In the genomic region with DNA sequence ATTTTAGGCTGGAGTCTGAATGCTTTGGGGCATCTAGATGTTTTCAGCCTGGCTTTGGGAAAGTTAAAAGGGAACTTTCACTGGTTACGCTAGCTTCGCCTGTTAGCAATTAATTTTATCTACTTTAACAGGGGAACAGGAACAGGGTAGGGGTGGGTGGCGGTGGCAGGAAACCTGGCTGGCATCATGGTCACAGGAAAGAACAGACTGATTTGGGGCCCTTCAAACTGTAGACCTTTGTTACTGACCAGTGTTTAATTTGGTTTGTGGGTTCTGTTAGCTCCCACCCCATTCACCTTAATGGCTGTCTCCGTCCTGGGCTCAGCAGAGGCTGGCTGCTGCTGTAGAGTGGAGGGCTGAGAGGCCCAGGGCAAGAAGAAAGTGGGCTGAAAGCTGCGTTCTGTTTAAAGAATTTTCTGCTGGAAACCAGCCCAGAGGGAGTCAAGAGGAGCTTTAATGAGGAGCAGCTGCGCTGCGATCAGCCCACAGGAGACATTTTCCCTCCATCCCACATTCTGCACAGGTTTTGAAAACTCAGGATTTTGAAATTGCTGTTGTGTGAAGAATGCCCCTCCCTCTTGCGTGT, we compare ENCODE assay signal across 8 mouse cellular contexts. TPM values are rescaled to one million over a fixed set of nuclear protein-coding genes. Genes with fewer than 3 reads are reported as not detected.
DNase-seq lines count a peak whose midpoint lies in the region; ATAC-seq and TF ChIP-seq lines count a peak whose summit lies in the region.

No protein-coding gene starts in this region.

- no peaks in the 10 kb centered on the region for H3K36me3 ChIP-seq in embryonic facial prominence, embryonic 14.5 days (ENCODE audit: control insufficient read depth, insufficient read depth, low read length)
- peaks cover 10% of the 10 kb centered on the region; the same call in 1 of the 2 replicates for H3K36me3 ChIP-seq in heart, embryonic 10.5 days
- no peaks in the 10 kb centered on the region for H3K36me3 ChIP-seq in neural tube, embryonic 15.5 days

- peak overlapping the region; percentile 39 for H3K4me2 ChIP-seq in embryonic facial prominence, embryonic 14.5 days (ENCODE audit: low read depth, low read length)
- 0 out of 2 replicates have a peak overlapping the region, but pooled peaks have one; percentile 19 for H3K4me2 ChIP-seq in neural tube, embryonic 15.5 days

- H3K4me1 ChIP-seq in embryonic facial prominence, embryonic 14.5 days (ENCODE audit: control insufficient read depth, insufficient read depth, low read length): peaks cover 74% of the 10 kb centered on the region
- H3K4me1 ChIP-seq in heart, embryonic 10.5 days: peaks cover 51% of the 10 kb centered on the region
- H3K4me1 ChIP-seq in lung, adult 2 months (ENCODE audit: control insufficient read depth, insufficient read depth, low read length): peaks cover 22% of the 10 kb centered on the region
- peaks cover 52% of the 10 kb centered on the region for H3K4me1 ChIP-seq in neural tube, embryonic 15.5 days

- H3K4me3 ChIP-seq in embryonic facial prominence, embryonic 14.5 days (ENCODE audit: low read depth, low read length): no peak overlapping the region
- H3K4me3 ChIP-seq in heart, embryonic 10.5 days: no peak overlapping the region
- H3K4me3 ChIP-seq in lung, adult 2 months (replicated peaks; ENCODE audit: extremely low read depth, low read depth, low read length): no peak overlapping the region
- no peak overlapping the region for H3K4me3 ChIP-seq in neural tube, embryonic 15.5 days (replicated peaks)

- H3K9ac ChIP-seq in embryonic facial prominence, embryonic 14.5 days (ENCODE audit: low read depth, low read length): peak overlapping the region; percentile 32
- no peak overlapping the region for H3K9ac ChIP-seq in neural tube, embryonic 15.5 days (replicated peaks)

- no peak for TF ChIP-seq POLR2A in lung, adult 2 months (IDR thresholded peaks at IDR 0.05; ENCODE audit: borderline replicate concordance, extremely low read depth, low read depth, low read length)

- peak; percentile 33 for DNase-seq in kidney, adult 18-20 months
- DNase-seq in kidney, adult 8-10 months: no peak
- DNase-seq in embryonic facial prominence, embryonic 14.5 days (ENCODE audit: low spot score): peak; percentile 98
- DNase-seq in heart, embryonic 10.5 days (ENCODE audit: low spot score): no peak
- peak; percentile 74 for DNase-seq in kidney, postnatal 10 days
- peak; percentile 44 for DNase-seq in lung, adult 2 months
- DNase-seq in adrenal gland, adult 18-20 months (ENCODE audit: low spot score in 2 of 2): no peak

- no peak for TF ChIP-seq CTCF in lung, adult 2 months (IDR thresholded peaks at IDR 0.05; ENCODE audit: insufficient read depth, low read length)

- peak; percentile 84 for ATAC-seq in embryonic facial prominence, embryonic 14.5 days (ENCODE audit: low read depth)
- ATAC-seq in neural tube, embryonic 15.5 days (ENCODE audit: low FRiP score): peak; percentile 22; the same call in 1 of the 2 replicates

- no peaks in the 10 kb centered on the region for H3K9me3 ChIP-seq in embryonic facial prominence, embryonic 14.5 days (ENCODE audit: control insufficient read depth, low read length)
- no peaks in the 10 kb centered on the region for H3K9me3 ChIP-seq in heart, embryonic 10.5 days
- no peaks in the 10 kb centered on the region for H3K9me3 ChIP-seq in neural tube, embryonic 15.5 days (replicated peaks)

- H3K27me3 ChIP-seq in embryonic facial prominence, embryonic 14.5 days (replicated peaks; ENCODE audit: control insufficient read depth, insufficient read depth, low read length): no peaks in the 10 kb centered on the region
- no peaks in the 10 kb centered on the region for H3K27me3 ChIP-seq in heart, embryonic 10.5 days (ENCODE audit: insufficient read depth, poor library complexity, severe bottlenecking)
- H3K27me3 ChIP-seq in neural tube, embryonic 15.5 days (replicated peaks): no peaks in the 10 kb centered on the region

- WGBS in embryonic facial prominence, embryonic 14.5 days: 10% methylated on average over 8 of the region's 8 CpGs
- WGBS in heart, embryonic 10.5 days: 33% methylated on average over 8 of the region's 8 CpGs
- 30% methylated on average over 8 of the region's 8 CpGs for WGBS in lung, adult 2 months
- WGBS in neural tube, embryonic 15.5 days: 28% methylated on average over 8 of the region's 8 CpGs

- H3K27ac ChIP-seq in embryonic facial prominence, embryonic 14.5 days (replicated peaks; ENCODE audit: low read depth, low read length): peak overlapping the region; percentile 94
- peak overlapping the region; percentile 77 for H3K27ac ChIP-seq in heart, embryonic 10.5 days
- peak overlapping the region; percentile 79 for H3K27ac ChIP-seq in neural tube, embryonic 15.5 days (replicated peaks)

RNA-seq across cellular contexts. Expression of a gene that starts 50.0 kb away (rescaled TPM):
- 35.6 and 39.3 TPM in 2 replicates for polyA plus RNA-seq in embryonic facial prominence, embryonic 14.5 days (2014; fragmentation: Nextera tagmentation; extraction: Ambion mirVana)
- polyA plus RNA-seq in heart, embryonic 10.5 days (2016; fragmentation: Nextera tagmentation; extraction: Ambion mirVana): 11.2 and 16.8 TPM in 2 replicates
- polyA plus RNA-seq in lung, adult 2 months (2012; rRNA removed): 43.0 and 48.7 TPM in 2 replicates
- polyA plus RNA-seq in neural tube, embryonic 15.5 days (2015; fragmentation: Nextera tagmentation; extraction: Ambion mirVana): 9.0 and 11.3 TPM in 2 replicates
- total RNA-seq in adrenal gland, adult 18-20 months (2021): 10 to 100 TPM; 46.6 to 79.1 TPM

Comparison
In these comparisons a context has a peak if more than half of its experiments do, and no peak if none do; other contexts are left out.
1. DNase-seq: peak in kidney, adult 18-20 months (single experiment), embryonic facial prominence, embryonic 14.5 days (single experiment), kidney, postnatal 10 days (single experiment) and lung, adult 2 months (single experiment); none in kidney, adult 8-10 months (0 of 2), heart, embryonic 10.5 days (single experiment) and adrenal gland, adult 18-20 months (0 of 2).
2. Peak in every context shown above with its lines, with median percentiles within 50 percentile points of each other: H3K27ac ChIP-seq.